Mouse (Mus musculus) liver, embryonic 15.5 days (tissue): Measurements from ENCODE around the gene Gm20219. TPM values are rescaled to one million over a fixed set of nuclear protein-coding genes. Genes with fewer than 3 reads are reported as not detected.
"Not testable (repeated sequence)": the region's sequence is repeated elsewhere in the genome, so short reads cannot be mapped to it uniquely, and the experiment has no call there.

Source experiments
- ATAC-seq: fragments of 200-750 bp; cut with Nextera tagmentation; 2 replicates; pipeline ENCODE4 v1.8.0; 2017; ENCODE audit warnings: moderate number of reproducible peaks, mild to moderate bottlenecking, moderate library complexity; ENCODE audit not compliant: insufficient read depth
- H3K27ac ChIP-seq: fragments of 300-500 bp; sonication (generic); replicated peaks from 2 replicates; pipeline ENCODE4 v1.5.1; 2015; ENCODE audit warnings: mild to moderate bottlenecking, inconsistent platforms
- H3K27me3 ChIP-seq: fragments of 300-500 bp; sonication (generic); 2 replicates; pipeline ENCODE4 v1.6.1; 2015; ENCODE audit warnings: mild to moderate bottlenecking, inconsistent platforms
- H3K36me3 ChIP-seq: fragments of 300-500 bp; sonication (generic); replicated peaks from 2 replicates; pipeline ENCODE4 v1.6.1; 2015; ENCODE audit warnings: moderate library complexity, mild to moderate bottlenecking, inconsistent platforms
- H3K4me1 ChIP-seq: fragments of 300-500 bp; sonication (generic); replicated peaks from 2 replicates; pipeline ENCODE4 v1.6.1; 2015; ENCODE audit warnings: inconsistent platforms
- H3K4me2 ChIP-seq: fragments of 300-500 bp; sonication (generic); 2 replicates; pipeline ENCODE4 v1.6.1; 2015; ENCODE audit warnings: moderate library complexity, mild to moderate bottlenecking, inconsistent platforms
- H3K4me3 ChIP-seq: fragments of 300-500 bp; sonication (generic); replicated peaks from 2 replicates; pipeline ENCODE4 v1.5.1; 2015; ENCODE audit warnings: mild to moderate bottlenecking, inconsistent platforms
- H3K9ac ChIP-seq: fragments of 300-500 bp; sonication (generic); 2 replicates; pipeline ENCODE4 v1.6.1; 2015; ENCODE audit warnings: moderate library complexity, mild to moderate bottlenecking, inconsistent platforms
- H3K9me3 ChIP-seq: fragments of 300-500 bp; sonication (generic); replicated peaks from 2 replicates; pipeline ENCODE4 v1.6.1; 2016; ENCODE audit warnings: inconsistent platforms
- WGBS: fragments of 180-500 bp; shearing (Covaris S2); methylation state at CpG from one replicate; pipeline ENCODE4 v1.1.7; 2015; ENCODE audit warnings: mixed read lengths; ENCODE audit not compliant: insufficient replicate concordance; 5-methylcytosine and 5-hydroxymethylcytosine counted together
- polyA plus RNA-seq: library from polyadenylated mRNA; unstranded; fragments of >200 nt; fragmentation: Nextera tagmentation; extraction: Ambion mirVana; gene quantifications from 2 replicates; pipeline ENCODE4 v1.2.1, GENCODE M21; 2015

Gene Gm20219
- polyA plus RNA-seq, 1 experiment from 2014 or later: 0.12 TPM

DNA sequence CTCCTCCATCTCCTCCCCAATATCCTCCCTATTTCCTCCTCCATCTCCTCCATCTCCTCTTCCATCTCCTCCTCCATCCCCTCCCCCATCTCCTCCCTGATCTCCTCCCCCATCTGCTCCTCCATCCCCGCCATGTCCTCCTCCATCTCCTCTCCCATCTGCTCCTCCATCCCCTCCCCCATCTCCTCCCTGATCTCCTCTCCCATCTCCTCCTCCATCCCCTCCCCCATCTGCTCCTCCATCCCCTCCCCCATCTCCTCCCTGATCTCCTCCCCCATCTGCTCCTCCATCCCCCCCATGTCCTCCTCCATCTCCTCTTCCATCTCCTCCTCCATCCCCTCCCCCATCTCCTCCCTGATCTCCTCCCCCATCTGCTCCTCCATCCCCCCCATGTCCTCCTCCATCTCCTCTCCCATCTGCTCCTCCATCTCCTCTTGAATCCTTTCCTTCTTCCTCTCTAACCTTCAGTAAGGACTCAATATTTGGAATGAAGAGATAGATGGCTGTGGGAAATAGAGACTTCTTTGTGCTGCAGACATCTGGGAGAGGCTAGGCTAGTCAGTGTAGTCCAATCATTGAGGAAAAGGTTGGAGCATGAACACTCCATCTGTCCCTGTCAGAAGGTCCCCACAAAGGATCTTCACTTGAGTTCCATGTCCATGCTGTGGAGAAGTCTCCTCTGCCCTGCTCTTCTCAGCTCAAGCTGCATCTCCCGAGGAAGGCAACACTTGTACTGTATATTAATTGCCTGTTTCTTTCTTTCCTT, 52.4 kb downstream of the Gm20219 start:
- H3K4me1 ChIP-seq, H3K27ac ChIP-seq, H3K27me3 ChIP-seq, H3K36me3 ChIP-seq, ATAC-seq, H3K4me3 ChIP-seq, H3K4me2 ChIP-seq, H3K9ac ChIP-seq, H3K9me3 ChIP-seq: not testable (repeated sequence)
- 30% methylated on average over 2 of the region's 2 CpGs for WGBS

Other genes with a start within 250 kb of the Gm20219 start
- gene Kdm4b, start 228.3 kb downstream of the Gm20219 start, polyA plus RNA-seq: 7.0 and 9.5 TPM in 2 replicates
- 5.5 and 6.1 TPM in 2 replicates for gene Ptprs, start 77.9 kb downstream of the Gm20219 start, polyA plus RNA-seq
- not detected in 2 replicates for gene Znrf4, start 42.0 kb downstream of the Gm20219 start, polyA plus RNA-seq
- gene Safb2, start 30.2 kb upstream of the Gm20219 start, polyA plus RNA-seq: 31.2 and 34.8 TPM in 2 replicates
- gene Safb, start 30.4 kb upstream of the Gm20219 start, polyA plus RNA-seq: 36.3 and 40.4 TPM in 2 replicates
- gene 2410015M20Rik, start 55.4 kb upstream of the Gm20219 start, polyA plus RNA-seq: 125 and 143 TPM in 2 replicates
- gene Rpl36, start 59.0 kb upstream of the Gm20219 start, polyA plus RNA-seq: 745 and 882 TPM in 2 replicates
- gene Lonp1, start 72.5 kb upstream of the Gm20219 start, polyA plus RNA-seq: 36.9 and 44.5 TPM in 2 replicates
- 0.30 and 0.44 TPM in 2 replicates for gene Catsperd, start 73.8 kb upstream of the Gm20219 start, polyA plus RNA-seq
- gene Ranbp3, start 118.9 kb upstream of the Gm20219 start, polyA plus RNA-seq: 40.8 and 42.6 TPM in 2 replicates
- gene Ndufa11, start 163.4 kb upstream of the Gm20219 start, polyA plus RNA-seq: 210 and 226 TPM in 2 replicates
- 2.4 and 2.6 TPM in 2 replicates for gene Vmac, start 163.6 kb upstream of the Gm20219 start, polyA plus RNA-seq
- 1.1 and 1.6 TPM in 2 replicates for gene Nrtn, start 203.1 kb upstream of the Gm20219 start, polyA plus RNA-seq
- 12.5 and 14.4 TPM in 2 replicates for gene Dus3l, start 210.4 kb upstream of the Gm20219 start, polyA plus RNA-seq
- gene Prr22, start 215.9 kb upstream of the Gm20219 start, polyA plus RNA-seq: 0.23 and 0.60 TPM in 2 replicates